Mouse (Mus musculus) bone marrow, adult 2 months (tissue): ENCODE results near the gene Bcr.

Experiments
- CTCF ChIP-seq: fragments of 200-500 bp; IDR thresholded peaks from 2 replicates; pipeline ENCODE4 v1.5.1; 2011; ENCODE audit warnings: low read length, control low read depth; ENCODE audit not compliant: control insufficient read depth, insufficient read depth
- POLR2A ChIP-seq: fragments of 200-500 bp; IDR thresholded peaks from 2 replicates; pipeline ENCODE4 v1.6.1; 2011; ENCODE audit warnings: low read depth, mild to moderate bottlenecking, control low read depth, low read length, borderline replicate concordance; ENCODE audit not compliant: control insufficient read depth

GRCm38 (mm10) chr10:75108092-75108491 lies 47.7 kb downstream of the Bcr start:
- TF ChIP-seq POLR2A (no peak), CTCF (no peak)
